Mouse (Mus musculus) hindbrain, embryonic 11.5 days (tissue): ENCODE measurements around the gene Rbm4. TPM values are rescaled to one million over a fixed set of nuclear protein-coding genes. Genes with fewer than 3 reads are reported as not detected.
"Not testable (repeated sequence)": the region's sequence is repeated elsewhere in the genome, so short reads cannot be mapped to it uniquely, and the experiment has no call there.

Experiments used
- ATAC-seq: fragments of 200-750 bp; cut with Nextera tagmentation; 2 replicates; pipeline ENCODE4 v1.8.0; 2017; ENCODE audit warnings: mild to moderate bottlenecking, moderate TSS enrichment, moderate library complexity; ENCODE audit not compliant: low FRiP score
- DNase-seq: peaks from one replicate; pipeline ENCODE4 v3.0.0-alpha.2; 2015; ENCODE audit warnings: low spot score
- H3K27ac ChIP-seq: fragments of 300-500 bp; sonication (generic); 2 replicates; pipeline ENCODE4 v1.5.1; 2014; ENCODE audit warnings: mild to moderate bottlenecking, low read depth, low read length
- H3K27me3 ChIP-seq: fragments of 300-500 bp; sonication (generic); 2 replicates; pipeline ENCODE4 v1.6.1; 2014; ENCODE audit warnings: mild to moderate bottlenecking, low read length, moderate library complexity, mixed read lengths; ENCODE audit not compliant: control insufficient read depth, insufficient read depth
- H3K36me3 ChIP-seq: fragments of 300-500 bp; sonication (generic); 2 replicates; pipeline ENCODE4 v1.6.1; 2014; ENCODE audit warnings: mild to moderate bottlenecking, low read length, moderate library complexity, mixed read lengths; ENCODE audit not compliant: control insufficient read depth, insufficient read depth
- H3K4me1 ChIP-seq: fragments of 300-500 bp; sonication (generic); replicated peaks from 2 replicates; pipeline ENCODE4 v1.6.1; 2014; ENCODE audit warnings: low read length, mixed read lengths; ENCODE audit not compliant: control insufficient read depth, insufficient read depth
- H3K4me2 ChIP-seq: fragments of 300-500 bp; sonication (generic); replicated peaks from 2 replicates; pipeline ENCODE4 v1.6.1; 2014; ENCODE audit warnings: mild to moderate bottlenecking, low read depth, low read length
- H3K4me3 ChIP-seq: fragments of 300-500 bp; sonication (generic); 2 replicates; pipeline ENCODE4 v1.5.1; 2014; ENCODE audit warnings: low read depth, low read length
- H3K9ac ChIP-seq: fragments of 300-500 bp; sonication (generic); 2 replicates; pipeline ENCODE4 v1.6.1; 2014; ENCODE audit warnings: low read depth, low read length
- H3K9me3 ChIP-seq: fragments of 300-500 bp; sonication (generic); 2 replicates; pipeline ENCODE4 v1.6.1; 2016; ENCODE audit warnings: low read length; ENCODE audit not compliant: control insufficient read depth
- WGBS: fragments of 180-500 bp; shearing (Covaris S2); extraction: QIAGEN DNeasy Blood & Tissue Kit; methylation state at CpG from one replicate; pipeline ENCODE4 v1.1.7; 2014; 5-methylcytosine and 5-hydroxymethylcytosine counted together
- polyA plus RNA-seq: library from polyadenylated mRNA; unstranded; fragments of >200 nt; fragmentation: Nextera tagmentation; extraction: Ambion mirVana; gene quantifications from 2 replicates; pipeline ENCODE4 v1.2.1, GENCODE M21; 2014

Gene Rbm4
- polyA plus RNA-seq, 1 experiment from 2014 or later = 107 TPM

GRCm38 (mm10) chr19:4828444-4829114 lies 34.9 kb upstream of the Rbm4 start:
- ATAC-seq = no peak
- H3K9me3 ChIP-seq = no peaks in the 10 kb centered on the region
- no peak for DNase-seq
- H3K27me3 ChIP-seq = no peaks in the 10 kb centered on the region
- no peaks in the 10 kb centered on the region for H3K4me1 ChIP-seq
- H3K9ac ChIP-seq = no peak overlapping the region
- no peak overlapping the region for H3K4me2 ChIP-seq
- WGBS = 59% methylated on average over 16 of the region's 16 CpGs
- H3K27ac ChIP-seq = no peak overlapping the region
- H3K4me3 ChIP-seq = no peak overlapping the region
- H3K36me3 ChIP-seq = no peaks in the 10 kb centered on the region

GRCm38 (mm10) chr19:4820678-4821303 lies 27.1 kb upstream of the Rbm4 start:
- no peaks in the 10 kb centered on the region for H3K27me3 ChIP-seq
- ATAC-seq = no peak
- no peaks in the 10 kb centered on the region for H3K9me3 ChIP-seq
- H3K36me3 ChIP-seq = no peaks in the 10 kb centered on the region
- no peaks in the 10 kb centered on the region for H3K4me1 ChIP-seq
- no peak overlapping the region for H3K9ac ChIP-seq
- no peak for DNase-seq
- H3K4me3 ChIP-seq = no peak overlapping the region
- H3K4me2 ChIP-seq = no peak overlapping the region
- WGBS = 86% methylated on average over 5 of the region's 5 CpGs
- H3K27ac ChIP-seq = no peak overlapping the region

- no peaks in the 10 kb centered on the region for H3K36me3 ChIP-seq
- H3K4me3 ChIP-seq = no peak overlapping the region
- no peaks in the 10 kb centered on the region for H3K4me1 ChIP-seq
- ATAC-seq (no peak), DNase-seq (no peak)
- H3K9ac ChIP-seq = no peak overlapping the region
- 55% methylated on average over 1 of the region's 1 CpGs for WGBS
- no peak overlapping the region for H3K27ac ChIP-seq
- H3K4me2 ChIP-seq = no peak overlapping the region
- no peaks in the 10 kb centered on the region for H3K9me3 ChIP-seq
- H3K27me3 ChIP-seq = no peaks in the 10 kb centered on the region
Measured at GRCm38 (mm10) chr19:4817182-4817835, 23.6 kb upstream of the Rbm4 start.

GRCm38 (mm10) chr19:4813015-4813414 lies 19.3 kb upstream of the Rbm4 start:
- Histone ChIP-seq H3K9ac (no peak overlapping the region), H3K27me3 (no peaks in the 10 kb centered on the region), H3K4me2 (no peak overlapping the region), H3K9me3 (no peaks in the 10 kb centered on the region), H3K27ac (no peak overlapping the region), H3K36me3 (no peaks in the 10 kb centered on the region), H3K4me3 (no peak overlapping the region), H3K4me1 (no peaks in the 10 kb centered on the region)
- peak; percentile 44 for DNase-seq
- WGBS = 80% methylated on average over 6 of the region's 6 CpGs
- no peak for ATAC-seq

DNA sequence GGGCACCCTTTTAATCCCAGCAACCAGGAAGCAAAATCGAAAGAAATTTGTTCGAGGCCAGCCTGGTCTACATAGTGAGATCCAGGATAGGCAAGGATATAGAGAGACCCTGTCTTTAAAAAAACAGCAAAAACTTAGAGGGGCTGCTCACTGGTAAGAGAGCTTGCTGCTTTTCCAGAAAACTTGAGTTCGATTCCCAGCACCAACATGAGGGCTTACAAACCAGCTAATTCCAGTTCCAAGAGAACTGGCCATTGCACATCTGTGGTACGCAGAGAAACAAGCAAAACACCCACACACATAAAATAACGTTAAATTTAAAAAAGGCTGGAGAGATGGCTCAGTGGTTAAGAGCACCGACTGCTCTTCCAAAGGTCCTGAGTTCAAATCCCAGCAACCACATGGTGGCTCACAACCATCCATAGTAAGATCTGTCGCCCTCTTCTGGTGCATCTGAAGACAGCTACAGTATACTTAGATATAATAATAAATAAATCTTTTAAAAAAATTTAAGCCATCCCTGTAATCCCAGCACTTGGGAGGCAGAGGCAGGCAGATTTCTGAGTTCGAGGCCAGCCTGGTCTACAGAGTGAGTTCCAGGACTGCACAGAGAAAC lies 18.7 kb upstream of the Rbm4 start:
- 79% methylated on average over 8 of the region's 8 CpGs for WGBS

DNA sequence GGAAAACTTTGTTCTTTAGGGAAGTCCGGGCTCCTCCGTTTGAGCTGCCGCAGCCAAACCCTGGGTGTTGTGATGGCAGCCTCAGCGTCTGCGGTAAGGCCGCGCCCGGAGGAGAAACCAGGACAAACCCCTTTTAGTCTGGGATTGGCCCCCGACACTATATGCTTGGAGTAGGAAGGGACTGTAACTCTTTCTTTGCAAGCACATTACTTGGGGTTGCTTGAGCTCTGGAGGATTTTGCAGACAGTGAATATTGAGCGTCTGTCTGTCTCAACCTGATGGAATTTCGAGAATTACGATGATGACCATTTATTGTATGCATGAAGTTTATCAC lies 18.2 kb upstream of the Rbm4 start:
- peak overlapping the region; percentile 61 for H3K9ac ChIP-seq
- 5% methylated on average over 12 of the region's 12 CpGs for WGBS
- ATAC-seq = peak; percentile 47

More for the DNA sequence above, 18.7 kb upstream of the Rbm4 start:
- Histone ChIP-seq H3K4me3 (peak overlapping the region; percentile 86), H3K9ac (peak overlapping the region; percentile 61; the same call in 1 of the 2 replicates), H3K4me2 (peak overlapping the region; percentile 19)
- DNase-seq, H3K4me1 ChIP-seq, H3K27ac ChIP-seq, H3K9me3 ChIP-seq, H3K27me3 ChIP-seq, ATAC-seq, H3K36me3 ChIP-seq: not testable (repeated sequence)

DNA sequence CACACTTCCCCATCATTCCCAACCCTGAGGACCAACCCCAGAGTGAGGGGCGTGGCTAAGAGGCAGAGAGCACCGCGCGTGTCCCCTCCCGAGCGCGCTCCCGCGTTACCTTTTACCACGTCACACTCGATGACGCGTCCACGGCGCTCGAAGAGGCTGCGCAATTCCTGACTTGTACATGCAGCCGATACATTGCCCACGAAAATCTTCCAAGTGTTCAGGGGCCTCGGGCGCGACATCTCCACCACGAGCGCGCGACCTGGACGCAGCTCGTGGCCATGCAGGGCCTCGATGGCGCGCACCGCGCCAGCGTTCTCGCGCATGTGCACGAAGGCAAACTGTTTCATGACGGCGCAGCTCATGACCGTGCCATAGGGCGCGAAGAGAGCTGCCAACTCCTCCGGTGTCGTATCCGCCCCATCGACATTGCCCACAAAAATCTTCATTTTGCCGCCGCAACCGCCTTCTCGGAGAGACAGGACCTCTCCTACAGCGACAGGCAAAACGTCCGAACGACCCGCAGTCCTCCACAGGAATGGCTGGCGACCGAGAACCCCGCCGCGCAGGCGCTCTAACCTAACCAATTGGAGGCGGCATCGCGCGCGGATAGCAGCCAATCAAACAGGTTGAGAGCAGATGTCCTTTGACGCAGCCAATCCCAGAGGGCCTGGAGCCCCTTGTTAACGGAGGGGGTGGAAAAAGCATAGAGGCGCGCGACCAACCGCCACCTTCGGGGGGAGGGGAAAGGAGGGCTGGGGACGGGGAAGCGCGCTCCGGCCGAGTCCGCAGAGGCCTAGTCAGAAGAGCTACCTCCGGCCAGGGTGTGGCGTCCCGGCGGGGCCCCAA lies 17.6 kb upstream of the Rbm4 start, which contains the start of the genes Gm21992 and Rbm14:
TSS of gene Gm21992 (minus strand) at position 550 of the 846 bp plus-strand sequence.
TSS of gene Rbm14 (minus strand) at position 572 of the 846 bp plus-strand sequence.
- Histone ChIP-seq H3K9me3 (no peaks in the 10 kb centered on the region), H3K4me2 (peak within 1 kb of the TSS; percentile 85), H3K36me3 (no peaks in the 10 kb centered on the region), H3K9ac (peak within 1 kb of the TSS; percentile 72), H3K4me3 (peak within 1 kb of the TSS; percentile 86), H3K4me1 (no peaks in the 10 kb centered on the region), H3K27ac (peak within 1 kb of the TSS; percentile 86), H3K27me3 (no peaks in the 10 kb centered on the region)
- ATAC-seq (peak; percentile 98), DNase-seq (peak; percentile 97)
- WGBS = under 1% methylated on average over 83 of the region's 83 CpGs

More for the DNA sequence above, 18.2 kb upstream of the Rbm4 start:
- Histone ChIP-seq H3K9me3 (no peaks in the 10 kb centered on the region), H3K4me1 (no peaks in the 10 kb centered on the region), H3K36me3 (no peaks in the 10 kb centered on the region), H3K27ac (peak overlapping the region; percentile 63), H3K27me3 (no peaks in the 10 kb centered on the region), H3K4me3 (peak overlapping the region; percentile 86), H3K4me2 (peak overlapping the region; percentile 19)
- DNase-seq = no peak

- peak overlapping the region; percentile 72 for H3K9ac ChIP-seq
- no peaks in the 10 kb centered on the region for H3K36me3 ChIP-seq
- no peaks in the 10 kb centered on the region for H3K9me3 ChIP-seq
- WGBS = under 1% methylated on average over 17 of the region's 17 CpGs
- H3K4me3 ChIP-seq = peak overlapping the region; percentile 86
- H3K4me1 ChIP-seq = no peaks in the 10 kb centered on the region
- no peaks in the 10 kb centered on the region for H3K27me3 ChIP-seq
- ATAC-seq (no peak), DNase-seq (no peak)
- peak overlapping the region; percentile 86; the same call in 1 of the 2 replicates for H3K27ac ChIP-seq
- H3K4me2 ChIP-seq = peak overlapping the region; percentile 85
Measured at GRCm38 (mm10) chr19:4810746-4811062, 17.0 kb upstream of the Rbm4 start.
